Mouse (Mus musculus): ENCODE measurements around the gene Nabp2.

Gene Nabp2

DNA sequence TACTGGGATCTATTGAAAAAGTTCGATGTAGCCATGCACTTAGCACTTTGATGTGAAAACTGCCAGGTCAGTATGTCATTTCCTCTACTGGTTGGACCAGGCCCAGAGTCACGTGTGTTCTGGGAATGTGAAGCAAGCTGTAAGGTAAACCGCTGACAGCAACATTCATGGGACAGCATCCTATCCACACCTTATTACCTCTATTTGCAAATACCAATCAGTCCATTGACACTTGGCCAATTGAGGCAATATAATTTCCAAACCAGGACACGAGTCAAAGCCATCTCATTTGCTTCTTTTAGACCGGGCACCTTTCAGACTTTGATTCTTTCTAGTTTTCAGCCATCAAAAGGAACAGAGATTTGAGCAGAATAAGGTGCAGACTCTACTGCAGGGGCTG is 17.8 kb upstream of the Nabp2 start:
- no peak for DNase-seq

DNA sequence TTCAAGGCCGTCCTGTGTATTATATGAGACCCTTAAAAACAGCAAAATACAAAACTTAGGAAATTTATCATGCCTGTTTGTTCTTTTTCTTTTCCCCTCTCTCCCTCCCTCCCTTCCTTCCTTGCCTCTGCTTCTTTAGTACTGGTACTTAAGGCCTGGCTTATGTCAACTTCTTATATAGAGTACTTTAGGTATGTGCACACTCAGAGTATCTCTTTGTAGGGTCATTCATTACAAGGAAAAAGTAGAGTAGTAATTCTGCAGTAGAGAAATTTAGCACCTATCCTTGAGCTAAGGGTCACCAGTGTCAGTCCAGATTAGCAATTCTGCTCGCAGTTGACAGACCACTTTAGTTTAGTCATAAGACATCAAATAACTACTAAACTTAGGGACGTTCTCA is 14.0 kb upstream of the Nabp2 start:
- no peak for DNase-seq

DNA sequence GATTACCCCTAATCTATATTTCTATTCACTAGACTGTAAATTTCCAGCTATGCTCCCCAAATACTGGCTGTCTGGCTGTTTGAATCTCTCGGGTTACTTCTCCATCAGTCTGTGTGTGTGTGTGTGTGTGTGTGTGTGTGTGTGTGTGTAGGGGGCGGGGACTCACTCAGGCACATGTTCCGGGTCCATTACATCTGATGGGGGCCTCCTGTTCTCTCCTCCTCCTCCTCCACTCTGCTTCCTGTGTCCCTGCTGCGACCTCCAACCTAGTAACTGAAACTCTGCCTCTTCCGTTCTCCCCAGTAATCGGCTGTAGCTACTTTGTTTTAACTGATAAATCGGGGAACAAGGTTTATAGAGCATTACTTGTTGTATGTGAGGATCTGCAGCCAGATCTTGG is 13.3 kb upstream of the Nabp2 start:
- peak; percentile 33 to 59 for DNase-seq

DNA sequence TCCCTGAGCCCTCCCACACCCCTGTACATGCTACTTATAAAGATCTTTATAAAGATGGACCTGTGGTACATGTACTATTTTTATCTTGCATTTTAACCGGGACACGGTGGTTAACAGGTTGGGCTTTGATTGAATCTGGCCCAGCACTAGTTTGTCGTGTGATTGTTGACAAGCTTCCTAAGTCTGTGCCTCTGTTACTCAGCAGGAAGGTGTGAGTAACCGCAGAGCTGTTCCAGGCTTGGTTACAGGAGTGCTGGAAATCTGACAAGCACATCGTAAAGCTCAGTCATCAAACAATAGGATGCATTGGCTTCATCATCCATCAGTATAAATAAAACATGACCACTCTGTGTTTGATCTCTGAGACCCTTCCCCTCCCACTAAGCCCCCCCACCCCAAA is 11.1 kb upstream of the Nabp2 start:
- no peak for DNase-seq

DNA sequence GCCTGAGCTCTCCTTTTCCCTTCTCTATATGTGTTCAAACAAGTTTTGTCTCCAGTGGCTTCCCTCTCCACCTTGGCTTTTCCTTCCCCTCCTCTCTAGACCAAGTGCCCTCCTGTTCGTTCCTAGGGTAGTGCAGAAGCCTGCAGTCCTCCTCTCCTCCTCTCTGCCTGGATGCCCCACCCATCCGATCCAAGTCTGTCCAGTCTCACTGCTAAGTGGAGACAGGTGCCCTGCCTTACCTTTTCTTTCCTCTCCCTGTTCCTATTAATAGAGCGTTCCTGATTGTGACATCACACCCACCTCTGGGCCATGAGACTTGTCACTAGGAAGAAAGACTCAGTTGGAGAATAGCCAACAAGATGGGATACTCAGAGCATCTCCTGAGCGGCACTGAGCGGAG is 3.6 kb upstream of the Nabp2 start:
- no peak for DNase-seq

DNA sequence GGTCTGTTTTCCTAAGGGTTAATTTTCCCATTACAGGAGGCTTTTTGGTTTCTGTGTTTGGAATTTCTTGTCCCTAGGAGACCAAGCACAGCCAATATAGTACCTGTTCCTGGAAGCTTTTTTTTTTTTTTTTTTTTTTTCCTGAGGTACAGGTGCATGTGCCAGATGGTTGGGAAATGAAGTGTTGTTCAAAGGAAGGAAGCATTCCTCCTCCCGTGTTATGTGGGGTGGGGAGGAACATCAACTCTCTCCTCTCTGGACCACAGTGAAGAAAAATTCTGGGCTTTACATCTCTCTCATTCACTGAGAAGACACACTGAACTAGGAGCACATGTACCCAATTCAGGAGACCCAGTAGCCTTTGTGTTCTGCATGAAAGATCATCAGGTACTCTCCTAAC is 1.8 kb upstream of the Nabp2 start:
- DNase-seq: no peak

DNA sequence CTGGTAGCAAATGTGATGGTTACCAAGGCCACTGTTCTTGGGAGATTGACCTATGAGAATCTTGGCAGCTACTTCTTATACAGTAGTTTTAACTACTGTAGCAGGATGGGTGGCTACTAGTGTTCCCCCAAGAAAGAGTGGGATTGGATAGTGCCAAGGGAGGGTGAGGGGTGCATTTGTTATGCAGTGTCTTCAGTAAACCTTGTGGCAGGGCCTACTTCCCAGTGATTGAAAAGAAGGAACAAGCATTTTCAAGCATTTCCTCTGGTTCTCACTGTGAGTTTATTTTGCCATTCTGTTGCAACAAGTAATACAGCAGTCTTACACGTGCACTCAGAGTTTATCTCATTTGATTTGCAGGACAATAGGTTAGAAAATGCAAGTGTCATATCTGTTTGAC is 1.3 kb upstream of the Nabp2 start:
- no peak for DNase-seq

DNA sequence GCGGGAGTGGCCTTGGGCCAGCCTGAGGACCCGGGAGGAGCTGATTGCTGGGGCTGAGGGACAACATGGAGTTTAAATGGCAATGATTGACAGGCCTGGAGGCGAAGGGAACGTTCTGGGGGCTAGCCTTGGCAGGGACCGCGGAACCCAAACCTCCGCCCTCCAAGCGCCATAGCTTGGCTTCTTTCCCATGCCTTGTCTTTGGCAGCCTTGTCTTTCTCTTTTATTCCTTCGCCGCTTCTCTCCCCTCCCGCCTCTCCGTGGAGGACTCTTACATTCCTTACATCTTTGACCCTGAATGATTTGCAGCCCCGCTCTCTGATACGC is 726 bp upstream of the Nabp2 start:
- no peak for DNase-seq

DNA sequence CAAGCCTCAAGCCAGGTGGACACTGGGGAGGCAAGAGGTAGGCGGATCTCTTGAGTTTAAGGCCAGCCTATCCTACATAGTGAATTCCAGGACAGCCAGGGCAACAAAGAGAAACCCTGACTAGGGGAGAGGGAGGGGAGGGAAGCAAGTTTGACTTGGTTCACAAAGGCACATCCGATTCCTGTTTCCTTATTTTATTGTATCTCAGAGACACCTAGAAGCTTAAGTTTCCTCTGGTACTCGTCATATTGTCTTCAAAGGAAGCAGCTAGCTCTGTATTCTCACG is 789 bp downstream of the Nabp2 start:
- DNase-seq: no peak

DNA sequence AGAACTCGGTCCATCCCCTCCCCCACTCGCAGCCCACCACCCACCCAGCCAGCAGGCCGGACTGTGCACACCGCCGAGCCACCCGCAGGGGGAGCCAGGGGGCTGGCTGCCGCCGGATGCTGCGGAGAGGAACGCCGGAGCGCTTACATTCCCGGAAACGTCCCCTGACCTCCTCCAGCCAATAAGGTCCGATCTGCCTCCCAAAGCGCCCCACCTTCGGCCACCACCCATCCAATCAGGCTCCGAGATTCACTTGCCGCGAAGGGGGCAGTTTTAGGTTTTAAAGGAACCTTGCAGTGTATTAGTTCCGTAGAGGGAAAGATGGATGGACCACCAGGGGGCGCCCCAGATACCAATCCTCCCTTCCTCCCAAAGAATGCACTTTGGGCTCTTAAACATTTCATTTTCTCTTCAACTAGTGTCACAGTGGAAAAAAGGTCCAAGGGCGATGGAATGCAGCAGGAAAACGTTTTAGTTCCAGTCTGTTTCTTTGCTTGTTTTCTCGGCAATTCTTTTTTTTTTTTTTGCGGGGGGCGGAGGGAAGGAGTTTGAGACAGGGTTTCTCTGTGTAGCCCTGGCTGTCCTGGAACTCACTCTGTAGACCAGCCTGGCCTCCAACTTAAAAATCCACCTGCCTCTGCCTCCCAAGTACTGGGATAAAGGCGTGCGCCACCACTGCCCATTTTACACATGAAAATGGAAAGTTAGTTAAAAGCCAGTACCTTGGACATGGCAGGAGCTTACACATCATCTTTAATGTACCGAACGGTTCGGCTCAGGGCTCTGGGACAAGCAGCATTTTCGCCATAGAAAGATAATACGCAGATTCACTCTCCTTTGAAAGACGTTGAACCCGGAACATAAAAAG is 1.4 kb downstream of the Nabp2 start:
- DNase-seq: peak; percentile 95 to 98

DNA sequence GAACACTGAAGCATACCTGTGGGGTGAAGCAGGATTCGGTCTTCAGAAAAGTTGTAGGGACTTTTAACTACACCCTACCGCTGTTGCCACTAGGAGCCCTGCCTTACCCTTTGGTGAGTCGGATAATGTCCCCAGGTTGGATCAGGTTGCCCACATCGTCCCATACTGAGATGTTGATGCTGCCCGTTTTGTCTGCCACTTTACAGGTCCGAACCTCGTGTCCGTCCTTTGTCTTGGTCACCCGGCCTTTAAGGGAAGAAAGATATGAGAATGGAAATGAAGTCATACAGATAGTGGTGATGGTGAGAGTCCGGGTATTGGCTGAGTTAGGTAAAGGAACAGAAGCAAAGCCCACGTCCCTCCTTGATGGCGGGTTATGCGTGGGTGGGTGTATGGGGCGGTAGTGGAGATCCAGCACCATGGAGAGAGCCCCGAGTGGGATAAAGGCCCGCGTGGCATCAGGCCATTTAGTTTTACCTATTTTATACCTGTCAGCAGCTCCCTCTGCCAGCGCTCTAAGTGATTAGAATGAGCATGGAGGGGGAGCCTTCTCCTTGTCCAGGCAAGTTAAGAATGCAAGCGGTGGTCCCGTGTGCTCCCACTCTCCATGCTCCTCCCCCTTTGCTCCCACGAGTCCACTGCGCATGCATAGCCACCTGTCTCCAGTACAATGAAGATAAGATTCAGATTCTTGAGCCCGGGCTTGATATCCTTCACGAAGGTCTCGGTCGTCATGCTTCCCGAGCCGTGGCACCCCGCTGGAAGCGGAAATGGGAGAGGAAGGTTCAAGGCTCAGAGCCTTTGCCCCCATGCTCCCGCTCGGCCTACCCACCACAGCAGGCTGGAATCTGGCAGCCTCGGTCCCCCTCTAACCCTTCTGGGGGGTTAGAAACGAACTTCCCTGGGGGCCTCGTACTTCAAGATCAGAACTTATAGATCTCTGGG is 2.4 kb downstream of the Nabp2 start:
- DNase-seq: peak in 1 of 2 experiments; percentile 32

DNA sequence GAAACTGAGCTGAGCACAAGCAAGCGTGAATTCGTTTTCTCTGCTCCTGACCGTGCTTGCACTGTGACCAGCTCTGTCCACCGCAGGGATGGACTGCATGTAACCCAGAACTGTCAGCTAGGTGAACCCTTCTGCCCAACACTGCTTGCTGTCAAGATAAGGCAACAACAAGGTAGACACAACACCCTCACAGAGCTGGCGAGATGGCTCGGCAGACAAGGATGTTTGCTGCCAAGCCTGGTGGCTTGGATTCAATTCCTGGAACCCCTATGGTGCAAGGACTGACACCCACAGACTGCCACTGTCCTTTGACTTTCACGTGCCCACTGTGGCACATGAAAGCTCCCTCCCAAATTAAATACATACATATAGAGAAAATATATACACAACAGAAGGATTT is 7.4 kb downstream of the Nabp2 start:
- DNase-seq: no peak

DNA sequence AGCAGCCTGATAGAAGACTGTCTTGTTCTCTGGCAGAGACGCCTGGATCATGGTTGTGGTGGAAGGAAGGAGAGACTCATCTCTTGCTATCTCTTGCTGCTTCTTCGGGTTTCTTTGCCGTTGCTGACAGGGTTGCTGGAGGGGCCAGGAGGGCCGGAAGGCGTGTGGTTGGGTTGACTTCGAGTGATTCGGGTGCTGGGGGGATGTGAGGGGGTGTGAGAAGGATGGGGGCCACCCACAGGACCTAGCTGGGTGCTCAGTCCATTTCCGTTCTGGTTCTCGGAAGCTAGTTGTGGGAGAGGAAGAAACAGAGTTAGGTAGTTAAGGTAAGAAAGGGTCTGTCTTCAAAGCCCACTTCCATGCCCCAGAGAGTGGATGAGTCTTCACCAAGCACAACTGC is 9.7 kb downstream of the Nabp2 start:
- DNase-seq: no peak

DNA sequence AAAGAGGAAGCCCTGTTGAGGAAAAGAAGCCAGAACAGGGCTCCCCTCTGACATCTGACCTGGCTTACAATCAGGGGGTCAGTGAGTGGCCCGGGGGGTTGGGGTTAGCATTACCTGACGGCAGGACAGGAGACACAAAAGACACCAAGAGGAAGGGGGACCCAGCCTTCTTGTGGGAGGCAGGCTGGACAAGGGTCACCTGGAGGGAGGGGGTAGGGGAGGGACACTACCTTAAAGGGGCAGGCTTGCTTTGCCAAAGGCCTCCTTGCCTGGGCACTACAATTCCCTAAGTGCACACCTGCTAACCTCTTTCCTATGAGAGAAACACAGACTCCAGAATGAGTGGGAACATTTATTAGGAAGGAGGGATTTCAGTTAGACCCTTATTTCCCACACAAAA is 10.2 kb downstream of the Nabp2 start, which contains the start of gene Slc39a5:
TSS of gene Slc39a5 (minus strand) at position 174 of the 400 bp plus-strand sequence.
- no peak for DNase-seq

DNA sequence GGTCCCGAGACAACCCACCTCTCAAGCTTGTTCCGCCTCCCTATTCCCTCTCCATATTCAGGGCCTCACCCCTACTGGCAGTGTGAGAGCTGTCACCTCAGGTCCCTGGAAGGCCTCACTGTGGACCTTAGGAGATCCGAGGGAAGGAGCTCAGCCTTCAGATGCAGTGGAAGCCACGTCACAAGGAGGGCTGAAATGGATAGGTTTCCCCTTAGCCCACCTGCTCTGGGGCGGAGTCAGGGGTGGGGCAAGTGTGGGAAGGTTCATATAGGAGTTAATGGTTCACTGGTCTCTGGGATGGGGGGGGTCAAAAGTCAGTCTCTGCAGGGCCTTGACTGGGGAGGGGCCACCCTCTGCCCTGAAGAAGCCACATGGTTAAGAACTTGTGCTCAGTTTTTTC is 11.0 kb downstream of the Nabp2 start:
- no peak for DNase-seq

DNA sequence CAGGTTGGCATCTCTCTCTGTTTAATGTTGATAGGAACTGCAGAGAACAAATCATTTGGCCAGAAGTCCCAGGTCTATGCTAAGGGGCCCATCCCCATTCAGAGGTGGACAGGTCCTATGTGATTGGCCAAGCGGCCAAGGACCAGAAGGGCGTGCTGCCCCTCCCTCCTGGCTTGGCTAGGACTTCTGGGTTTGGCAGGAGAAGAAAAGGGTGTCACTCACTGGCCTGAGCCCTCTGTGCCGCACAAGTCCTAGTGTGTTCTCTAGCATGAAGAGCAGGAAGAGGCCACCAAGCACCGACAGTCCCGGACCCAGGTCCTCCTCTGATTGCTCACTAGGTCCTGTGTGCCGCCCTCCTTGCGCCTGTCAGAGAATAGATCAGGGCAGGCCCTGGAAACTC is 13.8 kb downstream of the Nabp2 start:
- DNase-seq: no peak

DNA sequence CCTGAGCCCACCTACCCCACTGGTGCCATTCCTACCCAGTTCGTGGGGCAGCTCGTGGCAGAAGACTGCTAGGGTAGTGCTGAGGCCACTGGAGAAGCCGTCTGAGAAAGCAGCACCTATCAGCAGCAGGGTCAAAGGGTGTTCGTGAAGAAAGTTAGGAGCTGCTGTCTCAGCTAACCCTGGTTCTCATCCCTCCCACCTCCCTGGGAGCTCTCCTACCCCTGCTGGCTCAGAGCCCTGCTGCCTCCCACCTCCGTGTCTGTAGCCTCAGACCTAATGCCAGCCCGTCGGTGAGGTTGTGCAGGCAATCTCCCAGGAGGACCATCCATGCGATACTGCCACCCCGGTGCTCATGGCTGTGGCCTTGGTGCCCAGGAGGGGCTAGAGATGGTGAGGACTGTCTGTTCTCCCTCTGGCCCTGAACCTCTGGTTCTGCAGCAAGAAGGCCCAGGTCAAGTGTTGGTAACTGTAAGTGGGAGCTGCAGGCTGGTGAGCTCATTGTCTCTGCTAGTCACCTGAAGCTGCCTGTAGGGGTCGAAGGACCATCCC is 14.5 kb downstream of the Nabp2 start:
- DNase-seq: no peak

DNA sequence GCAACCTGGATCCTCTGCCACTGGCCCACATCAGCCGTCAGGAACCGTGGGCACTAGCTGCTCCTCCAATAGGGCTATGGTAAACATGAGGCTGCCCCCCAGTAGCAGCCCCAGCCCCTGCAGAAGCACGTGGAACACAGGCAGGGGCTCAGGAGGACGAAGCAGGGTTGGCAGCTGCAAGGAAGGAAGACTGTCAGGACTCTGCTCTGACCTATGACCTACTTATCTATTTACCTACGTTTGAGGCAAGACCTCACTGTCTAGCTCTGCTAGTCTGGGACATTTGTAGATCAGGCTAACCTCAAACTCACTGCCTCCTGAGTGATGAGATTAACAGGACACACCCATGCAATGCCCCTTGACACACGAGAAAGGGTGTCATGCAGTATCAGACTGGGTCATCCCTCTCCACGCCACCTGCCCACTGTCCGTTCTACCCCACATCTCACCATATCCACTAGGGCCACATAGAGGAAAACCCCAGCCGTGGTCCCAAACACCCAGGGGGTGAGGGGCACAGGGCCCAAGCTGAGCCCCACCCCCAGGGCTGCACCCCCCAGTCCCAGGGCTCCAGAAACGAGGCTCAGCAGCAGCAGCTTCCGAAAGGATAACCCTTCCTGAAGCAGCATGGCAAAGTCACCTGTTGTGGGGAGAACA is 15.1 kb downstream of the Nabp2 start:
- DNase-seq: no peak

DNA sequence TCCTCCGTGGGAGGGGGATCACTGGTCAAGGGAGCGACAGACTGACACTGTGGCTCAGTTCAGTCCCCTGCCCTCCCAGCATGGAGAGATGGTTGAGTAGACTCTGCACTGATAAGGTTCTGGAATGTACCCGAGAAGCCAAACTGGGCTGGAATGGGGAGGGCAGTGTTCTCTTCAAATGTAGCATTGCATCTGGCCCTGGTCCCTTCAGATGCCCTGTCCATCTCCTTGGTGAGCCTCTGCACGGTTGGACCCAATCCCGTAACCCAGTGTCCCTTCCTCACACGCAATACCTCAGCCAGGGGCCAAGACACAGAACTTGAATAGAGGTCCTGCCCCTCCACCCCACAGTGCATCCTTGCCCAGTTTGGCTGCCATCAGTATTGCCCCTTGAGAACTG is 19.4 kb downstream of the Nabp2 start:
- DNase-seq: no peak

DNA sequence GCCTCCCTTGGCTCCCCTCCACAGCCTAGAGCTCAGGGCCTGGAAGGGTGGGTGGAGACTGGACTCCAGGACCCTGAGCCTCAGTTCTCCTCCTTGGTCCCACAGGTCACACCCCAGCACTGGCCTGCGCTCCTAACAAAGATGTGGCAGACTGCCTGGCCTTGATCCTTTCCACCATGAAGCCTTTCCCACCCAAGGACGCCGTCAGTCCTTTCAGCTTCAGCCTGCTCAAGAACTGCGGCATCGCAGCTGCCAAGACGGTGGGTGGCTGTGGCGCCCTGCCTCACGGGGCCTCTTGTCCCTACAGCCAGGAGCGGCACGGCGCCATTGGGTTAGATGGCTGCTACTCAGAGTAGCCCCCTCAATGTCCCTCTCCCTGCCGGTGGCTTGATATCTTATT is 20.9 kb downstream of the Nabp2 start:
- no peak for DNase-seq

DNA sequence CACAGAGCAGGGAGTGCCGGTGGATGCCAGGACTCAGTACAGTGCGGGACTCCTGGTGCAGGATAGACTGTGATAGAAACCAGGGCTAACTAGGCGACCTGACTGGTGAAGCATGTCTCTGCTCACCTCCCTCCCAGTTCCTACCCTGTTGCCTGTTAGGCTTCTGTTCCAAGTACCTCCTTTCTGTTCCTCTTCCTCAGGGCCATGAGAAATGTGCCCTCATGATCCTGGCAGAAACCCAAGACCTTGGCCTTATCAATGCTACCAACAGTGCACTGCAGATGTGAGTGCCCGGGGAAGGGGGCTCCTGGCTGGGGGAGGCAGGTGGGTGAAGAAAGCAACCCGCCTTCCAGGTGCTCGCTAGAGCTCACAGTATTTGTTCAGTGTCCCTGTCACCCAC is 21.7 kb downstream of the Nabp2 start:
- DNase-seq: no peak

DNA sequence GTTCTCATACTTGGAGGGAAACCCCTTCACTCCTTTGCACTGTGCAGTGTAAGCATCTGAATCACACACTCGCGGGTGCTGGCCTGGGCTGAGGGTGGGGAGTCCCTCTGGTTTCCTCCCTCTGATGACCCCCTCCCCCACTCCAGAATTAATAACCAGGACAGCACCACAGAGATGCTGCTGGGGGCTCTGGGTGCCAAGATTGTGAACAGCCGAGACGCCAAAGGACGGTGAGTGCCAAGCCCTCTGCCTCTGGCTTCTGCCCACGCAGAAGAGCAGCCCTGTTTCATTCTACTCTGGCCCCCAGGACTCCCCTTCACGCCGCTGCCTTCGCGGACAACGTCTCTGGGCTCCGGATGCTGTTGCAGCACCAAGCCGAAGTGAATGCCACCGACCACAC is 22.4 kb downstream of the Nabp2 start:
- no peak for DNase-seq

DNA sequence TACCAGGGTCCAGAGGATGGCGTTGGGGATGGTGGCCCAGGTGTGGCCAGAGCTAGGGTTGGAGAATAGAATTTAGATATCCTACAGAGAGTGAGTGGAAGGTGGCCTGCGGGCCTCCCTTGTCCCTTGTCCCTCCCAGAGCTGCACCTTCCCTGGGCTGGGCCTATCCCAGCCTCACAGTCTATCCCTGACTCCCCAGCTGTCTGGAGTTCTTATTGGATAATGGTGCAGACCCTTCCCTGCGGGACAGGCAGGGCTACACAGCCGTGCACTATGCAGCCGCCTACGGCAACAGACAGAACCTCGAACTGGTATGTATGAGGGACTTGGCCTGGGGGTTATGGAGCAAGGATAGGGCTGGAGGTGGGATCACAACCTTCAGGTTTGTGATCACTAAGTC is 25.4 kb downstream of the Nabp2 start:
- no peak for DNase-seq

DNA sequence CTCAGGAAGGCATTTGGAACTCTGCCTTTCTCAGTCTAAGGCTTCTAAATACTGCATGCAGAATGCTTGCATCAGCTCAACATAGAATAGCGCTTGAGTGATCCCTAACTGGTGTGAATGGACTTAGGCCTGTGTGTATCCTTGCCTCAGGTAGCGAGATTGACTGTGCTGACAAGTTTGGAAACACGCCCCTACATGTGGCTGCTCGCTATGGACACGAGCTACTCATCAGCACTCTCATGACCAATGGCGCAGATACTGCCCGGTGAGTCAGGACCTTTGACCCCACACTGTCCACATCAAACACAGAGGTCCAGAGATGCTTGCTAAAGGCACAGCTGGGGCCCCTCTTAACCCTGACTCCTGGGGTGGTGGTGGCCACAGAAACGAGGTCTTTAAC is 28.8 kb downstream of the Nabp2 start:
- no peak for DNase-seq
